Mouse (Mus musculus) lung, postnatal 4 days (tissue): ENCODE results near the gene 1700029H14Rik.

ENCODE experiments used
- DNase-seq, 2 experiments: peaks; one replicate each; pipeline ENCODE4 v3.0.0; 2021

The 1700029H14Rik gene

DNA sequence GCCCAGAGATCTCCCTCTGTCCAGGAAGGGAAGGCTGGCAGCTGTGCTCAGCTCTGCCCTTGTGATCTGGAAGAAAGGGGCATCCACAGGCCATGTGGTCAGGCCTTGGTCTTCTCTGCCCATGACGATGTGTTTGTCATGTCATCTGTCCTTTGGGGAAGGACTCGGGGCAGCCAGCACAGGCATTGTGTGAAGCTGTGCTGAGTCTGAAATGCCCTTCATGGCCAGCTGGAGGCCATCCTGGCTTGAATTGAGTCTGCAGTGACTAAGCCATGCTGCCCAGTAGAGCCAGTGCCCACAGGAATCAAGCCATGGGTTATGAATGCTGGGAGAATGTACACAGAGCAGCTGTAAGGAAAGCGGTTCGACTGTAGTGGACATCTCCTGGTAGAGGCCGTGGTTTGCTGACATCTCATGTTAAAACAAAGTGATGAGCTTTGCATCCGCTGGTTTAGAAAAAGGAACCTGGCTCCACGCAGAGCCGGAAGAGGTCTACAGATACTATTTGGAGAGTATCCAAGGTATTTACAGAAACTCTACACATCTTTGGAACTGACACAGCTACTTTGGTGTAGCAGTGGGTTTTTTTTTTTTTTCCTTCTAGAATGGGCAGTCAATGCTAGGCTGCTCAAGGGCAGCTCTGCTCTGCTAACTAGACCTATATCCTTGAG, 58.2 kb downstream of the 1700029H14Rik start:
- peak in 1 of 2 experiments; percentile 31 for DNase-seq

DNA sequence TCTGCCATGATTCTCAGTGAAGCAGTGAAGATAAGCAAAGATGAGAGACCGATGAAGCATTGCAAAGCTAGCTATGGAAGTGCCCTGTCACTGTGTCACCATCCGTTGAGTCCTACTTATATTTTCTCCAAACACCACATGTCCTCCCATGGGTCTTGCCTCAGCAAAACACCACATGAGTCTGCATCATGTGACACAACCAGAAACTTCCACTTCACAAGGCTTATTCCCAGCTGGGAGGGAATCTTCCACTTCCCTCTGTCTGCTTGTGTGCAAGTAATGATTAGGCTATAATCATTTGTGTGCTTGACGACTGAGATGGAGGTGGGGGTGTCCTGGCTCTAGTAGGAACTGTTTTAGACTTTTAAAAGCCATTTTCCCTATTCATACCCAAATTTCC, 61.0 kb downstream of the 1700029H14Rik start:
- no peak for DNase-seq
